Mouse (Mus musculus) heart, embryonic 11.5 days (tissue): Measurements from ENCODE around the gene Alkbh4. TPM values are rescaled to one million over a fixed set of nuclear protein-coding genes. Genes with fewer than 3 reads are reported as not detected.

Experiments
- ATAC-seq: fragments of 200-750 bp; cut with Nextera tagmentation; replicated peaks from 2 replicates; pipeline ENCODE4 v1.8.0; 2017; ENCODE audit warnings: moderate library complexity; ENCODE audit not compliant: insufficient number of reproducible peaks, low FRiP score, low TSS enrichment
- H3K27ac ChIP-seq: fragments of 300-500 bp; sonication (generic); 2 replicates; pipeline ENCODE4 v1.5.1; 2014; ENCODE audit warnings: mild to moderate bottlenecking, low read depth, low read length
- H3K27me3 ChIP-seq: fragments of 300-500 bp; sonication (generic); 2 replicates; pipeline ENCODE4 v1.6.1; 2014; ENCODE audit warnings: mild to moderate bottlenecking, low read length, mixed read lengths; ENCODE audit not compliant: control insufficient read depth, insufficient read depth
- H3K36me3 ChIP-seq: fragments of 300-500 bp; sonication (generic); 2 replicates; pipeline ENCODE4 v1.6.1; 2014; ENCODE audit warnings: mild to moderate bottlenecking, low read length, moderate library complexity, mixed read lengths; ENCODE audit not compliant: control insufficient read depth, insufficient read depth
- H3K4me1 ChIP-seq: fragments of 300-500 bp; sonication (generic); 2 replicates; pipeline ENCODE4 v1.6.1; 2014; ENCODE audit warnings: low read length; ENCODE audit not compliant: control insufficient read depth, insufficient read depth
- H3K4me2 ChIP-seq: fragments of 300-500 bp; sonication (generic); 2 replicates; pipeline ENCODE4 v1.6.1; 2014; ENCODE audit warnings: mild to moderate bottlenecking, moderate library complexity
- H3K4me3 ChIP-seq: fragments of 300-500 bp; sonication (generic); 2 replicates; pipeline ENCODE4 v1.5.1; 2014; ENCODE audit warnings: low read depth, low read length
- H3K9ac ChIP-seq: fragments of 300-500 bp; sonication (generic); 2 replicates; pipeline ENCODE4 v1.6.1; 2014; ENCODE audit warnings: mild to moderate bottlenecking, low read depth, low read length, moderate library complexity
- H3K9me3 ChIP-seq: fragments of 300-500 bp; sonication (generic); replicated peaks from 2 replicates; pipeline ENCODE4 v1.6.1; 2016; ENCODE audit warnings: low read length; ENCODE audit not compliant: control insufficient read depth
- WGBS: fragments of 180-500 bp; shearing (Covaris S2); extraction: QIAGEN DNeasy Blood & Tissue Kit; methylation state at CpG from one replicate; pipeline ENCODE4 v1.1.7; 2014; ENCODE audit not compliant: insufficient replicate concordance; 5-methylcytosine and 5-hydroxymethylcytosine counted together
- microRNA-seq: library from miRNA; unstranded; fragments of <30 nt; microRNA quantifications from one replicate; pipeline ENCODE4, GENCODE M21; 2016; ENCODE audit warnings: borderline number of aligned reads
- polyA plus RNA-seq: library from polyadenylated mRNA; unstranded; fragments of >200 nt; fragmentation: Nextera tagmentation; extraction: Ambion mirVana; gene quantifications from 2 replicates; pipeline ENCODE4 v1.2.1, GENCODE M21; 2014

Alkbh4 gene
- polyA plus RNA-seq, 1 experiment from 2014 or later = 16.7 TPM

GRCm38 (mm10) chr5:136182049-136182448 lies 46.1 kb downstream of the Alkbh4 start:
- no peak for ATAC-seq
- H3K4me1 ChIP-seq = no peaks in the 10 kb centered on the region
- H3K36me3 ChIP-seq = peaks cover 30% of the 10 kb centered on the region
- H3K4me3 ChIP-seq = no peak overlapping the region
- H3K4me2 ChIP-seq = no peak overlapping the region
- H3K27me3 ChIP-seq = no peaks in the 10 kb centered on the region
- no peak overlapping the region for H3K9ac ChIP-seq
- H3K27ac ChIP-seq = no peak overlapping the region
- no peaks in the 10 kb centered on the region for H3K9me3 ChIP-seq
- 86% methylated on average over 6 of the region's 6 CpGs for WGBS

- Histone ChIP-seq H3K27ac (no peak overlapping the region), H3K27me3 (no peaks in the 10 kb centered on the region), H3K36me3 (peaks cover 30% of the 10 kb centered on the region), H3K9ac (no peak overlapping the region), H3K4me2 (no peak overlapping the region), H3K4me3 (no peak overlapping the region), H3K4me1 (no peaks in the 10 kb centered on the region), H3K9me3 (no peaks in the 10 kb centered on the region)
- WGBS = 75% methylated on average over 4 of the region's 4 CpGs
- no peak for ATAC-seq
Measured at GRCm38 (mm10) chr5:136182830-136183229, 46.9 kb downstream of the Alkbh4 start.

DNA sequence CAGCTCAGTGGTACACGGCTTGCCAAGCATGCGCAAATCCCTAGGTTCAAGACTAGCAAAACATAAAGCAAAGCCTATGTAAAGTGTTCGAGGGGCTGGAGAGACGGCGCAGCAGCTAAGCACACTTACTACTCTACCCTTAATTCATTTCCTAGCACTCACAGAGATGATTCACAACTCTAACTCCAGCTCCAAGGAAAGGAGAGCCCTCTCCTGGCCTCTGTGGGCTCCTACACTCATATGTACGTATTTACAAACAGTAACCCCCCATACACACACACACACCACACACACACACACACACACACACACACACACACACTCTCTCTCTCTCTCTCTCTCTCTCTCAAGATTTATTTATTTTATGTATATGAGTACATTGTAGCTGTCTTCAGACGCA lies 47.8 kb downstream of the Alkbh4 start:
- ATAC-seq = no peak
- Histone ChIP-seq H3K4me2 (no peak overlapping the region), H3K9ac (no peak overlapping the region), H3K27ac (no peak overlapping the region), H3K4me3 (no peak overlapping the region), H3K4me1 (no peaks in the 10 kb centered on the region), H3K36me3 (peaks cover 36% of the 10 kb centered on the region), H3K27me3 (no peaks in the 10 kb centered on the region), H3K9me3 (no peaks in the 10 kb centered on the region)
- 87% methylated on average over 7 of the region's 7 CpGs for WGBS

GRCm38 (mm10) chr5:136186723-136187122 lies 50.8 kb downstream of the Alkbh4 start:
- Histone ChIP-seq H3K4me3 (no peak overlapping the region), H3K27me3 (no peaks in the 10 kb centered on the region), H3K9me3 (no peaks in the 10 kb centered on the region), H3K36me3 (peaks cover 23% of the 10 kb centered on the region), H3K9ac (no peak overlapping the region), H3K4me1 (no peaks in the 10 kb centered on the region), H3K27ac (no peak overlapping the region), H3K4me2 (no peak overlapping the region)
- WGBS = 47% methylated on average over 4 of the region's 4 CpGs
- no peak for ATAC-seq

Small RNA genes within 50 kb of the gene (microRNA-seq; reads per million reads assigned to microRNA genes)
- gene Mir7035 = not detected

Other genes with a start within 250 kb of the Alkbh4 start
- 815 and 827 TPM in 2 replicates for gene Hspb1, start 248.2 kb upstream of the Alkbh4 start, polyA plus RNA-seq
- gene Ywhag, start 201.5 kb upstream of the Alkbh4 start, polyA plus RNA-seq = 103 and 108 TPM in 2 replicates
- gene Ssc4d, start 161.6 kb upstream of the Alkbh4 start, polyA plus RNA-seq = 0.93 and 2.3 TPM in 2 replicates
- gene Zp3, start 156.0 kb upstream of the Alkbh4 start, polyA plus RNA-seq = 0.16 TPM in 1 of 2 replicates, not detected in the other
- gene Dtx2, start 141.3 kb upstream of the Alkbh4 start, polyA plus RNA-seq = 24.7 and 27.2 TPM in 2 replicates
- 68.7 and 69.3 TPM in 2 replicates for gene Upk3b, start 97.7 kb upstream of the Alkbh4 start, polyA plus RNA-seq
- gene Upk3bl, start 81.7 kb upstream of the Alkbh4 start, polyA plus RNA-seq = 0.37 TPM in 1 of 2 replicates, not detected in the other
- gene Rasa4, start 52.2 kb upstream of the Alkbh4 start, polyA plus RNA-seq = 0.39 and 0.96 TPM in 2 replicates
- gene Polr2j, start 19.5 kb upstream of the Alkbh4 start, polyA plus RNA-seq = 164 and 178 TPM in 2 replicates
- gene Lrwd1, start 72 bp upstream of the Alkbh4 start, polyA plus RNA-seq = 21.7 and 22.6 TPM in 2 replicates
- gene Orai2, start 34.6 kb downstream of the Alkbh4 start, polyA plus RNA-seq = 2.5 and 2.7 TPM in 2 replicates
- gene Prkrip1, start 62.8 kb downstream of the Alkbh4 start, polyA plus RNA-seq = 50.3 and 52.6 TPM in 2 replicates
- gene Sh2b2, start 110.4 kb downstream of the Alkbh4 start, polyA plus RNA-seq = 0.72 and 1.2 TPM in 2 replicates